Mouse (Mus musculus) forebrain, embryonic 16.5 days (tissue): Measurements from ENCODE around the gene Iars. TPM values are rescaled to one million over a fixed set of nuclear protein-coding genes. Genes with fewer than 3 reads are reported as not detected.

Experiments used
- ATAC-seq: fragments of 200-750 bp; cut with Nextera tagmentation; 2 replicates; pipeline ENCODE4 v1.8.0; 2017; ENCODE audit warnings: mild to moderate bottlenecking, moderate library complexity
- H3K27ac ChIP-seq: fragments of 300-500 bp; sonication (generic); 2 replicates; pipeline ENCODE4 v1.5.1; 2014; ENCODE audit warnings: low read length, control low read depth
- H3K27me3 ChIP-seq: fragments of 300-500 bp; sonication (generic); replicated peaks from 2 replicates; pipeline ENCODE4 v1.6.1; 2014; ENCODE audit warnings: low read length; ENCODE audit not compliant: control insufficient read depth, insufficient read depth
- H3K36me3 ChIP-seq: fragments of 300-500 bp; sonication (generic); 2 replicates; pipeline ENCODE4 v1.6.1; 2014; ENCODE audit not compliant: control insufficient read depth, insufficient read depth
- H3K4me1 ChIP-seq: fragments of 300-500 bp; sonication (generic); replicated peaks from 2 replicates; pipeline ENCODE4 v1.6.1; 2014; ENCODE audit warnings: low read length; ENCODE audit not compliant: control insufficient read depth, insufficient read depth
- H3K4me2 ChIP-seq: fragments of 300-500 bp; sonication (generic); 2 replicates; pipeline ENCODE4 v1.6.1; 2014; ENCODE audit warnings: mild to moderate bottlenecking, low read length, control low read depth
- H3K4me3 ChIP-seq: fragments of 300-500 bp; sonication (generic); replicated peaks from 2 replicates; pipeline ENCODE4 v1.5.1; 2014; ENCODE audit warnings: mild to moderate bottlenecking, low read length, control low read depth
- H3K9ac ChIP-seq: fragments of 300-500 bp; sonication (generic); replicated peaks from 2 replicates; pipeline ENCODE4 v1.6.1; 2014; ENCODE audit warnings: low read depth, low read length, control low read depth
- H3K9me3 ChIP-seq: fragments of 300-500 bp; sonication (generic); 2 replicates; pipeline ENCODE4 v1.6.1; 2016; ENCODE audit warnings: low read length; ENCODE audit not compliant: control insufficient read depth
- WGBS: fragments of 180-500 bp; shearing (Covaris S2); extraction: QIAGEN DNeasy Blood & Tissue Kit; methylation state at CpG from one replicate; pipeline ENCODE4 v1.1.7; 2014; 5-methylcytosine and 5-hydroxymethylcytosine counted together
- polyA plus RNA-seq: library from polyadenylated mRNA; unstranded; fragments of >200 nt; fragmentation: Nextera tagmentation; extraction: Ambion mirVana; gene quantifications from 2 replicates; pipeline ENCODE4 v1.2.1, GENCODE M21; 2015

The Iars gene
- polyA plus RNA-seq, 1 experiment from 2014 or later = 63.9 TPM

- ATAC-seq = no peak
- Histone ChIP-seq H3K4me1 (no peaks in the 10 kb centered on the region), H3K4me3 (no peak overlapping the region), H3K27me3 (no peaks in the 10 kb centered on the region), H3K27ac (no peak overlapping the region), H3K9me3 (no peaks in the 10 kb centered on the region), H3K36me3 (peaks cover 47% of the 10 kb centered on the region), H3K9ac (no peak overlapping the region), H3K4me2 (no peak overlapping the region)
- WGBS = 94% methylated on average over 12 of the region's 12 CpGs
Observed at GRCm38 (mm10) chr13:49712047-49712721, 30.3 kb downstream of the Iars start.

- Histone ChIP-seq H3K4me2 (no peak overlapping the region), H3K36me3 (peaks cover 70% of the 10 kb centered on the region), H3K9ac (no peak overlapping the region), H3K4me1 (no peaks in the 10 kb centered on the region), H3K4me3 (no peak overlapping the region), H3K27ac (no peak overlapping the region), H3K27me3 (no peaks in the 10 kb centered on the region), H3K9me3 (no peaks in the 10 kb centered on the region)
- ATAC-seq = no peak
- WGBS = 88% methylated on average over 3 of the region's 3 CpGs
Observed at GRCm38 (mm10) chr13:49719310-49719709, 37.4 kb downstream of the Iars start.

GRCm38 (mm10) chr13:49736430-49736829 lies 54.5 kb downstream of the Iars start:
- 90% methylated on average over 2 of the region's 2 CpGs for WGBS

GRCm38 (mm10) chr13:49738011-49738410 lies 56.1 kb downstream of the Iars start:
- no peak overlapping the region for H3K4me2 ChIP-seq
- H3K4me1 ChIP-seq = no peaks in the 10 kb centered on the region
- H3K27ac ChIP-seq = no peak overlapping the region
- no peaks in the 10 kb centered on the region for H3K9me3 ChIP-seq
- H3K36me3 ChIP-seq = peaks cover 14% of the 10 kb centered on the region
- WGBS = 87% methylated on average over 2 of the region's 2 CpGs
- ATAC-seq = no peak
- no peak overlapping the region for H3K9ac ChIP-seq
- no peak overlapping the region for H3K4me3 ChIP-seq
- no peaks in the 10 kb centered on the region for H3K27me3 ChIP-seq

More at GRCm38 (mm10) chr13:49736430-49736829, 54.5 kb downstream of the Iars start:
- Histone ChIP-seq H3K27me3 (no peaks in the 10 kb centered on the region), H3K36me3 (peaks cover 30% of the 10 kb centered on the region), H3K4me1 (no peaks in the 10 kb centered on the region), H3K4me2 (no peak overlapping the region), H3K27ac (no peak overlapping the region), H3K9ac (no peak overlapping the region), H3K4me3 (no peak overlapping the region), H3K9me3 (no peaks in the 10 kb centered on the region)
- no peak for ATAC-seq

GRCm38 (mm10) chr13:49741285-49742040 lies 59.6 kb downstream of the Iars start:
- H3K9ac ChIP-seq = no peak overlapping the region
- no peaks in the 10 kb centered on the region for H3K27me3 ChIP-seq
- H3K27ac ChIP-seq = no peak overlapping the region
- H3K36me3 ChIP-seq = no peaks in the 10 kb centered on the region
- no peak overlapping the region for H3K4me2 ChIP-seq
- WGBS = 91% methylated on average over 16 of the region's 16 CpGs
- ATAC-seq = no peak
- no peaks in the 10 kb centered on the region for H3K9me3 ChIP-seq
- H3K4me1 ChIP-seq = no peaks in the 10 kb centered on the region
- no peak overlapping the region for H3K4me3 ChIP-seq

- H3K9ac ChIP-seq = no peak overlapping the region
- H3K4me2 ChIP-seq = no peak overlapping the region
- no peaks in the 10 kb centered on the region for H3K27me3 ChIP-seq
- no peaks in the 10 kb centered on the region for H3K36me3 ChIP-seq
- no peak for ATAC-seq
- 91% methylated on average over 9 of the region's 9 CpGs for WGBS
- H3K4me1 ChIP-seq = no peaks in the 10 kb centered on the region
- no peak overlapping the region for H3K4me3 ChIP-seq
- no peaks in the 10 kb centered on the region for H3K9me3 ChIP-seq
- no peak overlapping the region for H3K27ac ChIP-seq
Observed at GRCm38 (mm10) chr13:49756591-49756990, 74.7 kb downstream of the Iars start.

- ATAC-seq = no peak
- H3K4me2 ChIP-seq = no peak overlapping the region
- no peaks in the 10 kb centered on the region for H3K36me3 ChIP-seq
- no peaks in the 10 kb centered on the region for H3K4me1 ChIP-seq
- H3K27ac ChIP-seq = no peak overlapping the region
- no peak overlapping the region for H3K9ac ChIP-seq
- H3K4me3 ChIP-seq = no peak overlapping the region
- H3K27me3 ChIP-seq = no peaks in the 10 kb centered on the region
- no peaks in the 10 kb centered on the region for H3K9me3 ChIP-seq
- WGBS = 86% methylated on average over 4 of the region's 4 CpGs
Observed at GRCm38 (mm10) chr13:49757966-49758365, 76.1 kb downstream of the Iars start.

GRCm38 (mm10) chr13:49760675-49761074 lies 78.8 kb downstream of the Iars start:
- Histone ChIP-seq H3K36me3 (no peaks in the 10 kb centered on the region), H3K4me1 (no peaks in the 10 kb centered on the region), H3K9ac (no peak overlapping the region), H3K27ac (no peak overlapping the region), H3K4me3 (no peak overlapping the region), H3K4me2 (no peak overlapping the region), H3K9me3 (no peaks in the 10 kb centered on the region), H3K27me3 (no peaks in the 10 kb centered on the region)
- no peak for ATAC-seq
- whole genome bisulfite sequencing = 63% methylated on average over 1 of the region's 1 CpGs

GRCm38 (mm10) chr13:49762208-49762607 lies 80.3 kb downstream of the Iars start:
- H3K4me3 ChIP-seq = no peak overlapping the region
- WGBS = 92% methylated on average over 14 of the region's 14 CpGs
- ATAC-seq = no peak

More at GRCm38 (mm10) chr13:49762208-49762607, 80.3 kb downstream of the Iars start:
- no peak overlapping the region for H3K27ac ChIP-seq
- H3K36me3 ChIP-seq = no peaks in the 10 kb centered on the region
- H3K4me2 ChIP-seq = no peak overlapping the region
- no peaks in the 10 kb centered on the region for H3K4me1 ChIP-seq
- no peaks in the 10 kb centered on the region for H3K9me3 ChIP-seq
- no peak overlapping the region for H3K9ac ChIP-seq
- no peaks in the 10 kb centered on the region for H3K27me3 ChIP-seq
